Mouse (Mus musculus): ENCODE results near the gene Tom1l1.

Tom1l1 gene

DNA sequence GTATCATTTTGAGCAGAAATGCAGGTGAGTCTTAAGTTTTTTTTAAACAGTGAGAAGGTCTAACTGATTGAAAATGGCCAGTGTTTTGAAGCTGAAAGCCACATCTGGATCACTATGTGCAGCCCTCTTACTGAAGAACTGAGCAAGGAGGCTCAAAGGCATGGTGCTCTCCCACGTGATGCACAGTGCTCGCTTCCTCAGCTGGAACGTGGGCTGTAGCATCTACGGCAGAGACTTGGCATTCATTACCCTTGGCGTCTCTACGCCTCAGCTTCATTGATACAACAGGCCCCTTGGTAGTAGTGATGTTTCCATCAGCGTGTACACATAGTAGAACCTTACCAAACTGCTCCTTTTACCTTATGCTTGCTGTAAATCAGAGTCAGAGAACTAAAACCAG, 65.7 kb downstream of the Tom1l1 start:
- DNase-seq (ENCODE audit: extremely low spot score, low read depth, low spot score): no peak

DNA sequence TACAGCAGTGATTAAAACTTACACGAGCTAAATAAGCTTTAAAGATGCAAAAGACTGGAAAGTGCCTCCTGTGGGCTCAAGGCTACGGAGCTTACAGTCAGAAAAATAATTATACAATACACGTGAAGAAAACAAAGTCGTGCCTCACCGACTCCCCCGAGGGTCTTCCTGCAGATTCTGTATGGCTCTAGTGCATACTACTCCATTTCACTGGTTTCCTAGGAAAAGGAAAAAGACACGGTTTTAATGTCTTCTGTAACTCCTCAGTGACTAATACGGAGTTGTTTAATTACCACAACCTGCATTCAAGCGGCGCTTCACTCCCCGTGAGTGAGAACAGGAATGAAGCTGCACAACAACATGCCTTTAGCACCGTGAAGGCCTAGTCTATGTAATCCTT, 66.1 kb downstream of the Tom1l1 start:
- no peak for DNase-seq (ENCODE audit: extremely low spot score, low read depth, low spot score)

DNA sequence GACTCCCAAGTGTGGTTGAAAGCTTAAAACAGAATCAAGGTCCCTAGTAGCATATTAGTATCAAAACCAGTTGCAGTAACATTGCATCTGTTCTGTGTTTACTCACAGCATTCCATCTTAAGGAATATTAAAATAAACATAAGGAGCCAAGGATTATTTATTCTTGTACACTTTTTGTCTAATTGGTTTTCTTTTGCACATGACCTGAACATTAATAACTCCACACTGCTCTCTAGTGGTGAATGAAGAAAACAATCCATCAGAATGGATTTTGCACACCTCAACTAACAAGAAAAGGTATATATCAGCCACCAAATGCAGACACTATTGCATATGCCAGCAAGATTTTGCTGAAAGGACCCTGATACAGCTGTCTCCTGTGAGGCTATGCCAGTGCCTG, 71.7 kb downstream of the Tom1l1 start:
- DNase-seq (ENCODE audit: extremely low spot score, low read depth, low spot score): no peak

DNA sequence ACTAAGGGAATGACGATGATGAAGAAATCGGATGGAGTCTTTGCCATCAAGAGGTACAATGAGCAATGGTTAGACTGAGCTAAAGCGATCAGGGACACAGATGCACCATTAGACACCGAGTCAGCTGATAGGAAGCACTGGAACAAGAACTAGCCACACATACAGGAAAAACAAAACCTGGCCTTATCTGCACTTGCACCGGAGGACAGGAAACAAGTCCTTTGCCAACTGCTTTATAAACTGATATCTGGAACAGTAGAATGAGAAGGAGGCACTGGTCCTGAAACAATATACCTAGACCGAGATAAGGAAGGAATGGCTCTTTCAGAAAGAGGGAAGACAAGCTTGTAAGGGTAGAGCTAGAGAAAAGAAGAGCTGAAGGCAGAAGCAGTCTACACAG, 73.4 kb downstream of the Tom1l1 start:
- DNase-seq (ENCODE audit: extremely low spot score, low read depth, low spot score): no peak

DNA sequence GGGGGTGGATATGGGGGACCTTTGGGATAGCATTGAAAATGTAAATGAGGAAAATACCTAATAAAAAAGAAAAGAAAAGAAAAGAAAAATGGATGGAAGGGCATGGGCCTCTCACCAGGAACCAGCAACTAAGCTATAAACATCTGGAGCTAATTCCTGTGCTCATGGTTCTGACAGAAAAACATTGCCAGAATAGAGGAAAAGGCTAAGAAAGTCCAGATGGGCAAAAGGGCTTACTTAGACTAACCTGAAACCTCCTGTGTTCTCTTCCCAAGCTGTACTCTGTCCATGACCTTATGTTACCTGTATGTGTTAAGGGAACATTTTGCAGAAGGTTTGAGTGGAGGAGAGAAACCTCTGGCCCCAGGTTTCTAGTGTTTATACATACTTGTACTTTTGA, 76.0 kb downstream of the Tom1l1 start:
- no peak for DNase-seq (ENCODE audit: extremely low spot score, low read depth, low spot score)

DNA sequence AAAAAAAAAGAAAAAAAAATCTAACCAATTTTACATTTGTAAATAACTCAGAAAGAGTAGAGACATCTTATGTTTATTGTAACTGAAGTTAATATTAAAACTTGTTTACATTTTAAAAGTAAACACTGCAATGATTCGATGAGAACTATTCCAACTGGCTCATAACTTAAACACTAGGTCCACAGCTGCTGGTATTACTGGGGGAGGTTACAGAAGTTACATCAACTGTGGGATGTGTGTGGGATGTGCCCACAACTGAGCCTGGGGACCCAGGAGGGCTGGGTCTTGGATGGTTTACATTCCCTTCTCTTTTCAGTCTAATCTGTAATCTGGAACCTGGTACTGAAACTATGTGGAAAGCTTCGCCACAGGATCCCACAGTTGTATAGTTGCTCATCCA, 85.1 kb downstream of the Tom1l1 start:
- no peak for DNase-seq (ENCODE audit: extremely low spot score, low read depth, low spot score)

DNA sequence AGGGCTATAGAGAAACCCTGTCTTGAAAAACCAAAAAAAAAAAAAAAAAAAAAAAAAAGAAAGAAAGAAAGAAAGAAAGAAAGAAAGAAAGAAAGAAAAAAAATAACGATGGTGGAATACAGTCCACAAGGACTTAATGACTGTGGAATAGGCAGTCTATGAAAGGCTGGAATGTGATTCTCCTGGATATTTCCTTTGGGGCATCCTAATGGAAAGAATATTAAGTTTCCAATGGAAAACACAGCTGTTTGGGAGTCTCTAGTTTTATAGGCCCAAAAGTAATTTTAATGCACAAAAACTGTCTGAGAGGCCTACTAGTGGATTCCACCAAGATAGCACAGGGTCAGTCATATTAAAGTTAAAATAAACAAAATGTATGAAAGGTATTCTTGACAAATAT, 92.3 kb downstream of the Tom1l1 start:
- DNase-seq (ENCODE audit: extremely low spot score, low read depth, low spot score): no peak
